Mouse (Mus musculus) erythroblast, embryonic 14.5 days (primary cell): ENCODE measurements around the gene Catsperg1.

Source experiments
- GATA1 ChIP-seq: IDR thresholded peaks from 2 replicates; pipeline ENCODE4 v1.6.1; 2012; ENCODE audit warnings: low read length, inconsistent platforms, mixed read lengths
- TAL1 ChIP-seq: IDR thresholded peaks from 3 replicates; pipeline ENCODE4 v1.6.1; 2012; ENCODE audit warnings: low read length, inconsistent platforms, mixed read lengths

GRCm38 (mm10) chr7:29155838-29156782 is 57.7 kb downstream of the Catsperg1 start, which contains the start of gene Fam98c:
- TF ChIP-seq GATA1 (no peak), TAL1 (no peak)
